Mouse (Mus musculus) cerebellum, postnatal 10 days (tissue): ENCODE data around the gene Prkar2b.
"Not testable (repeated sequence)": the region's sequence is repeated elsewhere in the genome, so short reads cannot be mapped to it uniquely, and the experiment has no call there.

ENCODE experiments used
- DNase-seq, 2 experiments: peaks; one replicate each; pipeline ENCODE4 v3.0.0; 2021; ENCODE audit warnings: mixed read lengths in 2 of 2

Prkar2b gene

DNA sequence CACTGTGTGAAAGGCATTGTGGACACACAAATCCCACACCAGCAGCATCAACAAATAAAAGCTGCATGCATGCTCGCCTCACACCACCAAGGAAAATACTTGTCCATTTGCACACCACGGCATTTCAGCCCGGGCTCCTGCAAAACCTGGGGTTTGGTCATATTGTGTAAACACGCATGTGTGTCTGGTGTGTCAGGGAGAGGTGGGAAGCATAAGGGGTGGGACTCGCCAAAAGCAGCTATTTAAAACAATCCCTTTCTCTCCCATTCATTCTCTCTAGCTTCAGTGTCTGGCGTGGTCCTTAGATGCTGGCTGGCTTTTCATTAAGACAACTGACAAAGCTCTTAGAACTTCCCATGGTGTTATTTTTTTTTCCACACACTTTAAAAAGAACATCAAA lies 1.4 kb downstream of the Prkar2b start:
- peak; percentile 27 to 33 for DNase-seq

DNA sequence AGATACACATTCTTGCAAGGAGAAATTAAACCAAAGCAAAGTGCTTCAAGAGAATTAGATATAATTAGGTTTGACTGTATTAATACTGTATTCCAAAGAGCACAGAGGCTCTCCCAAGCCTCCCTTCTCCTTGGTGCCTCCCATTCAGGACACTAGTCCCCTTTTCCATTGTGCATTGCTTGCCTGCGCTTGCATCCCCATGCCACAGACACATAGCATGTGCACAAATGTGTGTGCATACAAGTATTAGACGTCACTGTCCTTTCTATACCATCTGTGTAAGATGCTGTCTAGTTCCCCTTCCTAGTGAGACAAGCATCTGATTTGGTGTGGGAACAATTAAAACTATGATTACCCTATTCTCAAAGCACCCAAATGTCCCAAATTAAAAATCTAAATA lies 2.0 kb downstream of the Prkar2b start:
- no peak for DNase-seq

DNA sequence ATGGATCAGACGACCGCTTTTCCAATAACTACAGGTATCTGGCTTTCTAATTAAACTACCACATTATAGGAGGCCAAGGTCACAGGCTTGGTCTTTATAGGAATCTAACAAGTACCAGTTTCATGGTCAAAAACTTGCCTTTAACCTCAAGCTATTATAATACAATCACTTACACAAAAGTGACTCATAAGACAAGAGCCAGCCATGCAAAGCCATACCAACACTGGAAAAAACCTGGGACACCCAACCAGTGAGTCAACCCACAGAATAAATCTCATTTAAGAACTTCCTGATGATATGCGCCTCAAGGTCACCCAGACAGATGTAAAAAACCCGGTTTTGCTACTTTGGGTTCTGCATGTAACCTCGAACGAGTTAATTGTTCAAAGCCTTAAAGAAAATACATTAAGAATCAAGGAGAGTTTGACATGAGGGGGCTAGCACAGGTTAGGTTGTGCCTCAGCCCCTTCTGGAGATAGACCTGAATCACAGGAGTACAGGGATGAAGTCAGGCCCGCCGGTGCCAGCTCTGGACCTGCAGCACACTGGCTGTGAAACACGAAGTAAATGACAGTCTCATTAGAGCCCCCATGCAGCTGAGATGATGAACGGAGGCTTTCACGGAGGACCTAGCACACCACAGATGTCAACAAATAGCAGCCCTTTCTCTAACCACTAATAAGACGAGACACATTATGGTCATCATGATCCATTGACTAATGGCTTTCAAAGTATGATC lies 3.5 kb downstream of the Prkar2b start:
- peak; percentile 18 to 32 for DNase-seq

DNA sequence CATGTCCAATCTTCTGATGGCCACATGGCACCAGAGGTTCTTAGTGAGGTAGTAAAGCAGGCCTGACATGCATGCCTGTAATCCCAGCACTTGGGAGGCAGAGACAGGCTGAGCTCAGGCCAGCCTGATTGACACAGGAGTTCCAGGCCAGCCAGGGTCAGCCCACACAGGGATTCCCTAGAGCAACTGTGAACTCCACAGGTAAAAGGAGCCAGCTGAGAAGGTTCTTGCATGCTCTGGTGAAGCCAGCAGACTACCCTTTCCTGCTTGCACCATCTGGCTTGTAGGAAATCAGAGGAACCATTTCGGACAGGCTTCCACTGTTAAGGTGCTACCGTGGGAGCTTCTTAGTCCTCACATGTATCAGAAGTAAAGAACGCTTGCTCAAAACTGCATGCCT lies 5.3 kb downstream of the Prkar2b start:
- DNase-seq, result no peak

DNA sequence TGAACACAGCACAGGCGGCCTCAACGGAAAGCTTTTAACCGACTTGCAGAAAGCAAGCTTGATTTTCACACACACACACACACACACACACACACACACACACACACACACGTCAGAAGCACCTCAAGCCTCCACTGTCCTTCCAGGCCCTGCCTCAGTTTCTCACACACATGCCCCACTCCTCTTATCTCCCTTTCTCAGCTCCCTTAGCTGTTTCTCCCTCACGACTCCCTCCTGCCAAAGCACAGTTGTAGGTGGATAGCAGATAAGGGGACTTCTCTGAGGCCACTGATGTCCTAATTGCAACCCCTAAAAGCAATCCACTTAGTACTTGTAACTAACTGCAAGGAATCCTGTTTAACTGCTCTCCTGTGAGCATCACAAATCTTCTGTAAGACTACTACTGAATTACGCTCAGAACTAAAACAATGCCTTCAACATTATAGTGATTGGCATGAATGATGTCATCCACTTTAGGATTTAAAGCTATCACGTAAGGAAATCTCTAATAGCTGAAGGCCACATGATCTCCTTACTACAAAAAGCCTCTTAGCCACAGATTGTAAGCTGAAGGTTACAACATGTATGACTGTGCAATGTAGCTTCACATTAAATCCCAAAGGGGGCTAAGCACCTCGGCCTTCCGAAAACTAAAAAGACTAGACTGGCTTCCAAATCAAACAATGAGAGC lies 6.5 kb downstream of the Prkar2b start:
- no peak for DNase-seq

GRCm38 (mm10) chr12:32053637-32054366 lies 7.3 kb downstream of the Prkar2b start:
- DNase-seq, result no peak

DNA sequence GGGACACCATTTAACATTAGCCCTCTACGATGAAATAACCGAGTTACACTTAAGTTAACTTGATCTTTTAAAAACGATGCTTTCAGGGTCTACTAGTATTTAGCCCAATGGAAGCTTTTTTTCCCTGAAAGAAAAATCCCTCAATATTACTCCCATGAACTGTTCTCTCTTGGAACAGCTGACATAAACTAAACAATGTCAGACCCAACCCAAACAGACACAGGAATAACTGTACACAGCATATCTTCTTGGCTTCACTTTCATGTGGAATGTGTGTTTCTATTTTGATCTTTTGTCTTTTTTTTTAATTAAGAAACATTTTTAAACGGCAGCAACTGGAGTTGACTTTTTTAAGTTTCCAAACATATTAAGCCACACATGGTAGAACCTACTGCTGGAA lies 8.2 kb downstream of the Prkar2b start:
- no peak for DNase-seq

DNA sequence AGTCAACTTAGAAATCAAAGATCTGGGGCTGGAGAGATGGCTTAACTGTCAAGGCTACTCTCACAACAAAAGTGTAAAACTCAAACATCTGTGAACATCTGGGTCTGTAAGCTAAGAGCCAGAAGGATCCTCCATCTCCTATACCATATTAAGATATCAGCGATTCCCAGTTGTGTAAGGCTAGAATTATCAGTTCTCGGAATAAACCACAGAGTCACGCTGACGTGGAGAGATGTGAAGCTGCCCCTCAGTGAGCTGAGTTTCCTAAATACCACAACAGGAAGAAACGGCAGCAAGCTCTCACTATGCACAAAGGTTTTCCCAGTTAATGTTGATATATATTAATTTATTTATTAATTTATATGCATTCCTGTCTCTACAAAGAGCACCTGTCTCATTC lies 10.9 kb downstream of the Prkar2b start:
- no peak for DNase-seq

DNA sequence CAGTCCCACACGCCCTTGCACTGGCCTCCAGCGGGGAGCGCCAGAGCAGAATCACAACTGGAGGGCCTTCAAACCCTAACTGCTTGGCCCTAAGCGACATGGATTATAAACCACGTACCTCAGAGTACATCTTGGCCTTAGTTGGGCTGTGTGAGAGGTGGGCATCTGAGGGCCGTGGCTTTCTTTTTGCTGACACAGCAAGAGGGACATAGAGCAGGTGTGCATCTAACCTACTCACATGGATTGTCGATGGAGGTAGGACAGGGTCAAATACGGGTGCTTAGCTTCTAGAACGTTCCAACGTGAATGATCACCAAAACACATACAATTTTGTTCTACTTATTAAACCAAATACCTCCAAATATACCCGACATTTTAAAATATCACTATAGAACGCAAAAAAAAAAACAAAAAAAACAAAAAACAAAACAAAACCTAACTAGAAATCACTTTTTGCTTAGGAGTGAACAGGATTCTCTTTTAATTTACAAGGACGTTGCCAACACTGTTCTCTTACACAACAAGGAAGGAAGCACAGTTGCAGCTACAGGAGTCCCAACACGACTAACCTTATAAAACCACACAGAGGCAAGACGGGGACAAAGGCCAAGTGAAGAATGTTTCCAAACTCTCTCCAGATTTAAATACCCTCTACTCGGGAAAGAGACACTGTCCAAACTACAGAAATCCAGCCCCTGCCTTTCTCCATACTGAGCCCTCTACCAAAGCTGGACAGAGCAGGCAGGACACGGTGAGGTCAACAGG lies 15.3 kb downstream of the Prkar2b start:
- no peak for DNase-seq

DNA sequence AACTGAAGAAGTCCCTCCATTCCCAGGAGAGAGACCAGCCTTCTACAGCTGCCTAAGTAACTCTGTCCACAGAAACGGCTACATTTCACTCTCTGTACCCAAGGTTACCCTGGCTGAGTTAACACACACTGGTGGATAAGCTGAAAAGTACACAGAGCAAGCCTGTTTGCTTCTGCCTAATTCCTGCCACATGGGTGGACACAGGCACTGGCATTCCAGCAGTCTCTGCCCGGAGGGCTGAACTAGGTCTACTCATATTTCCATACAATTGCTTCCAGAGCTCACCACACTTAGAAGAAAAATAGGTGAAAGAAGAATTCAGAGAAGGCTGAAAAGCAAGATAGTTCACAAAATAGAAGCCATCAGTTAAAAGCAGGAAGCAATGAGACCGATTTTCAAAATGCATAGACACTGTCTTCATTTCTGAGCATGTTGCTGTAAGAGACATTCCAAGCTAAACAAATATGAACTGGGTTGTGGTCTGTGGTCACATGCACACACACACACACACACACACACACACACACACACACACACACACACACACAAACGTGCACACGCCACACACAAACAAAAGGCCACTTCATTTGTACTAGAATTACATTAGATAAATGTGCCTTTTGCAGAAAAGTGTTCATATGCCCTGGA lies 16.5 kb downstream of the Prkar2b start:
- DNase-seq, result no peak

- DNase-seq, result no peak
Observed at GRCm38 (mm10) chr12:32033536-32033935, 27.6 kb downstream of the Prkar2b start.

DNA sequence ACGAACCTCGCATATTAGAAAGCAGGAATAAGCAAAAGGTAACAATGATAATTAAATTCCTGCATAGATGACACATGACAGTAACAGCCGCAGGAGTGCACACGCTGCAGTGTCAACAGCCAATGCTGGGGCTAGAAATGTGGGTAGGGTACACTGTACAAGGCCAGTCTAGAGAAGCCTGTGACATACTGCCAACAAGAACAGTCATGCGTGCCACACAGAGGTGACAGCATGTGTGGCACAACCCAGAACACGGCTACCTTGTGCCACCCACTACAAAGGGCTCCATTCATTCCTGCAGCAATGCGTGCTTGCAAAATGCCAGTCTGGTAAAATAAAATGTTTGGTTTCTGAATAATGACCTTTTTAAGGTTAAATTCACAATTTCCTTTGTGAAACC lies 28.2 kb downstream of the Prkar2b start:
- DNase-seq, result no peak

GRCm38 (mm10) chr12:32018376-32018750 lies 42.7 kb downstream of the Prkar2b start:
- no peak for DNase-seq

- no peak for DNase-seq
Observed at GRCm38 (mm10) chr12:32017636-32018375, 43.3 kb downstream of the Prkar2b start.

GRCm38 (mm10) chr12:32016472-32016871 lies 44.6 kb downstream of the Prkar2b start:
- no peak for DNase-seq

DNA sequence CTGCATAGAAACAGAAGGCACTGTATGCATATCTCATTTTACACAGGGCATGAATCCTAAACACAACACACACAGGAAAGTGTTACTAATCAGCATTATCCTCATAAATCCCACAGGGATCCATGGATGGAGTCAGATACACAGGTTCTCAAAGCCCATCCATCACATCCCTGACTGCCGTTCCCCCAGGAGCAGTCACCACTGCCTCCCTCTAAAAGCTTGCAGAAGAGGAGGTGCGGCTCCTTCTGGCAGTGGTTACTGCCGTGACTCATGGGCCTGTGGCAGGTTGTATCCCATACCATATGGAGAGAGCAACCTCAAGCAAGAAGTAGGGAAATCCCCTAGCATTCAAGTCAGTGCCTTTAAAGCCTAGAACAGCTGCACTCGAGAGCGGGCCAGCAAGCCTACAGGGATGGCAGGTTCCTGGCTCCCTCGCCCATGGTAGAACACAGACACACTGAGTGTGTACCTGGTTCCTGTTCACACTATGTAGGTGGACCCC lies 45.8 kb downstream of the Prkar2b start:
- DNase-seq, result peak; percentile 9 to 29

- peak in 1 of 2 experiments; percentile 11 for DNase-seq
Observed at GRCm38 (mm10) chr12:32014811-32015210, 46.3 kb downstream of the Prkar2b start.

DNA sequence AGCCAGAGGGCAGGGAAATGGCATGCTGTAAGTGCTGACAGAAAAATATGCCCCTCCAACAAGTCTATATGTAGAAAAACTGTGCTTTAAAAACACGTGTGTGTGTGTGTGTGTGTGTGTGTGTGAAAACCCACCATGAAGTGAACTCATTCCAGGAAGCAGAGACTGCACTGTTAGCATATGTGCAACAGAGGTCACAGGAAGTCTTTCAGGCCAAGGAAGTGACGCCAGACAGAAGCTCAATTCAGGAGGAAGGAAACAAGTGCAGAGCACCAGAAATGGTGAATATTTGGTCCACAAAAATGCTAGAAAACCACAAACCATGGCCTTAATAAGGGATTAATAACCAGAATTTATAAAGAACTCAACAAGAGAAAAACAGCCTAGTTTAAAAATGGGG lies 48.9 kb downstream of the Prkar2b start:
- DNase-seq, result no peak

DNA sequence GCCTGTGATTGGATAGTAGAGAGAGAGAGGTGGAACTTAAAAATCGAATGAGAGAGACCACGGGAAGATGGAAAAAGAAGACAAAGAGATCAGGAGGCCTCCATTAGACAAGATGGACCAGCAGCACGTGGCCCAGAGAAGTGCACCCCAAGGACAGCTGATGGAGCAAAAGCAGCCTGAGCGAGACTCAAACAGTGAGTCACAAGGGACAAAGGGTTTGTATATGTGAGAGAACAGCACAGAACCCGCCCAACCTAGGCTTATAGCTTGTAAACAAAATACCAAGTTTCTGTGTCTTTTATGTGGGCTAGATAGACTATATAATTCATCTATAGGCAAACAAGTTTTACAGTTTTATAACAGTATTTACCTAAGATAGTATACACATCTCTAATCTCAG lies 50.0 kb downstream of the Prkar2b start:
- DNase-seq, result no peak

DNA sequence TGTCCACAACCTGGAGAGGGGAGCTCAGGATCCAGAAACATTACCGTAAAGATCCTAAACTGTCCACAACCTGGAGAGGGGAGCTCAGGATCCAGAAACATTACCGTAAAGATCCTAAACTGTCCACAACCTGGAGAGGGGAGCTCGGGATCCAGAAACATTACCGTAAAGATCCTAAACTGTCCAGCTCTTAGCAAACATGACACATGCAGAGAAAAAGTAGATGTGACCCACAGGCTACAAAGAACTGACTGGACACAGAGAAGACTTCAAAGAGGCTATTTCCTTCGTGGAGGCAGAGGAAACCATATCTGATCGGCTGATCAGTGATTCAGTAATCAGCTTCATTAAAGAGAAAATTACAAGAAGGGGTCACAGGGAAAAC lies 51.1 kb downstream of the Prkar2b start:
- not testable (repeated sequence) for DNase-seq

- DNase-seq, result no peak
Observed at GRCm38 (mm10) chr12:32009267-32009984, 51.7 kb downstream of the Prkar2b start.
